Mouse (Mus musculus) erythroblast, embryonic 14.5 days (primary cell): ENCODE results near the gene Gm3095. TPM values are rescaled to one million over a fixed set of nuclear protein-coding genes. Genes with fewer than 3 reads are reported as not detected.
"Not testable (repeated sequence)": the region's sequence is repeated elsewhere in the genome, so short reads cannot be mapped to it uniquely, and the experiment has no call there.

ENCODE experiments used
- H3K27me3 ChIP-seq: 2 replicates; pipeline ENCODE4 v1.6.1; 2012; ENCODE audit warnings: inconsistent platforms; ENCODE audit not compliant: control insufficient read depth
- H3K36me3 ChIP-seq: 2 replicates; pipeline ENCODE4 v1.6.1; 2012; ENCODE audit warnings: mild to moderate bottlenecking, inconsistent platforms; ENCODE audit not compliant: control insufficient read depth
- H3K4me1 ChIP-seq: 2 replicates; pipeline ENCODE4 v1.6.1; 2012; ENCODE audit warnings: inconsistent platforms; ENCODE audit not compliant: control insufficient read depth
- H3K4me3 ChIP-seq: replicated peaks from 2 replicates; pipeline ENCODE3; 2012; ENCODE audit warnings: moderate library complexity, mild to moderate bottlenecking, inconsistent platforms
- H3K9me3 ChIP-seq: 2 replicates; pipeline ENCODE4 v1.6.1; 2012; ENCODE audit warnings: low read length, inconsistent platforms, mixed read lengths; ENCODE audit not compliant: control insufficient read depth
- polyA plus RNA-seq: library from polyadenylated mRNA; stranded (reverse); fragments of >175 nt; gene quantifications from 2 replicates; pipeline ENCODE4 v1.2.3, GENCODE M21; 2012

The Gm3095 gene
- not detected in 2 replicates for polyA plus RNA-seq

- H3K36me3 ChIP-seq, H3K9me3 ChIP-seq, H3K4me3 ChIP-seq, H3K27me3 ChIP-seq, H3K4me1 ChIP-seq: not testable (repeated sequence)
Measured at GRCm38 (mm10) chr14:3963247-3963646, at the start of gene Gm3095. Gene Gm3095 (plus strand): TSS chr14:3963547.

- H3K4me1 ChIP-seq, H3K27me3 ChIP-seq, H3K9me3 ChIP-seq, H3K4me3 ChIP-seq, H3K36me3 ChIP-seq: not testable (repeated sequence)
Measured at GRCm38 (mm10) chr14:3931456-3931855, 31.9 kb upstream of the Gm3095 start, which contains the start of gene Gm3029. Gene Gm3029 (plus strand): TSS chr14:3931756.

- H3K4me1 ChIP-seq, H3K4me3 ChIP-seq, H3K27me3 ChIP-seq, H3K9me3 ChIP-seq, H3K36me3 ChIP-seq: not testable (repeated sequence)
Measured at GRCm38 (mm10) chr14:3998094-3998493, 34.7 kb downstream of the Gm3095 start, which contains the start of gene Gm3099. Gene Gm3099 (plus strand): TSS chr14:3998394.

Other genes starting within 250 kb of the Gm3095 start
- gene Gm3002, start 153.5 kb upstream of the Gm3095 start, polyA plus RNA-seq, result not detected in 2 replicates
- not detected in 2 replicates for gene Gm3033, start 117.3 kb upstream of the Gm3095 start, polyA plus RNA-seq
- gene Gm2916, start 79.4 kb upstream of the Gm3095 start, polyA plus RNA-seq, result not detected in 2 replicates
- gene Gm3029, start 31.8 kb upstream of the Gm3095 start, polyA plus RNA-seq, result not detected in 2 replicates
- not detected in 2 replicates for gene Gm3099, start 34.8 kb downstream of the Gm3095 start, polyA plus RNA-seq
- not detected in 2 replicates for gene Gm5796, start 60.4 kb downstream of the Gm3095 start, polyA plus RNA-seq
- gene Gm3115, start 120.6 kb downstream of the Gm3095 start, polyA plus RNA-seq, result not detected in 2 replicates
- gene Gm8108, start 147.0 kb downstream of the Gm3095 start, polyA plus RNA-seq, result not detected in 2 replicates
- gene Gm3127, start 201.5 kb downstream of the Gm3095 start, polyA plus RNA-seq, result not detected in 2 replicates
- not detected in 2 replicates for gene Gm2974, start 219.0 kb downstream of the Gm3095 start, polyA plus RNA-seq